Mouse (Mus musculus) kidney, adult 18-20 months (tissue): ENCODE measurements around the gene Ms4a13.
"Not testable (repeated sequence)": the region's sequence is repeated elsewhere in the genome, so short reads cannot be mapped to it uniquely, and the experiment has no call there.

ENCODE experiments used
- DNase-seq: peaks from one replicate; pipeline ENCODE4 v3.0.0; 2021

Gene Ms4a13

GRCm38 (mm10) chr19:11196546-11196945, at the start of gene Ms4a13:
Ms4a13 (minus strand) TSS chr19:11196737.
- no peak for DNase-seq

DNA sequence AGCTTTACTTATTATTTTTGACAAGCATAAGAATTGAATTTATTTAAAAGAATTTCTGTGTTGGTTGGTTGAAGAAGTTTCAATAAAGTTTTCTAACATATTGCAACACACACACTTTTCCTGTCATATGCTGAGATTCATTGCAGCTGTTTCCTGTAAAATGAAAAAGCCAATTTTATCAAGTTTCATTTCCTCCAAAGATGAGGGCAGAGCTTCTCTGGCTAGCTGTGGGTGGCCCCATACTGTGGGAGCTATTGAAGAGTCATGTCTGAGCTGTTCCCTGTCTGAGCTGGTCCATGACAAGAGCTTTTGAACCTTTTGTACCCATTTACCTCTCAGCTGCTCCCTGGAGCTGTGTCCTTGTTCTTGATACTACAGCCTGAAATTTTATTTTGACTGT, 47.7 kb upstream of the Ms4a13 start:
- no peak for DNase-seq

DNA sequence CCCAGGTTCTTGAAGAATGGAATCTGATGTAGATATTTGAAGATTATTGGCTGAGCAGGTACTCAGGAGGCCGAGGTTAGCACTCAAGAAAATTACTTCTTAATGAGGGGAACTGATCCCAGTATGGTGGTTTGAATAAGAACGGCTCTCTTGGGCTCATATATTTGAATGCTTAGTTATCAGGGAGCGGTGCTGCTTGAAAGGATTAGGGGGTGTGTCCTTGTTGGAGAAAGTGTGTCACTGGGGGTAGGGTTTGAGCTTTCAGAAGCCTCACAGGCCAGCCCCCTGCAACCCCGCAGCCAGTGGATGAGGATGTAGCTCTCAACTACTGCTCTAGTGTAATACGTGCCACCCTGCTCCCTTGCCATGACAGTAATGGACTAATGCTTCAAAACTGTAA, 46.0 kb upstream of the Ms4a13 start:
- DNase-seq, result no peak

GRCm38 (mm10) chr19:11235820-11236219, 39.3 kb upstream of the Ms4a13 start:
- no peak for DNase-seq

DNA sequence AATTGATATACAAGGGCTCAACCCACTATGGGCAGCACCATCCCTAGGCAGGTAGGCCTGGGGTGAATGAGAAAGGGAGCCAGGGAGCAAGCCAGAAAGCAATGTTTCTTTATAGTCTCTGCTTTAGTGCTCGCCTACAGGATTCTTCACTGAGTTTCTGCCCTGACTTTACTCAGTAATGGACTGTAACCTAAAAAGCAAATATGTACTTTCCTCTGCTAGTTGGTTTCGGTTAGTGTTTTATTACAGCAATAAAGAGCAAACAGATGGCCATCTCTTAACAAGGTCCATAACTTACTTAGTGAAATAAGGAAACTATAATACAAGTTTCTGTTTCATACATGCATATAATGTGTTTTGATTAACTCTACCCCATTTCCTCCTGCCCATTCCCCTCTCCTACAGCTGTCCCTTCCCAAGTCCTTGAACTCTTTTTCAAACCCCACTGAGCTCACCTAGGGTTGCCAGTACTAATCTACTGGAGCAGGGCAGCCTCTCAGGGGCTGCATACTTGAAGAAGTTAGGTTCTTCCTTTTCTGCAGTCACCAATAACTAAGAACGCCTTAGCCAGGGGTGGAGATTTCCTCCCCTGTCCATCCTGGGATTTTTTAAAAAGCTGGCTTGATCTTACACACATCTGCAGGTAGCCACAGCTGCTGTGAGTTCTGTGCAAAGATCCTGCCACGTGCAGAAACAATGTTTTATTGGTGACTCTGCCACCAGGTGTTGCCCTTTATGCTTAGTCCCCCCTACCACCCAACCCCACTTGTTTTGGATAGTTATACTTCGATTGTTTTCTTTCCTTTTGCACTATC, 38.6 kb upstream of the Ms4a13 start:
- DNase-seq, result no peak

DNA sequence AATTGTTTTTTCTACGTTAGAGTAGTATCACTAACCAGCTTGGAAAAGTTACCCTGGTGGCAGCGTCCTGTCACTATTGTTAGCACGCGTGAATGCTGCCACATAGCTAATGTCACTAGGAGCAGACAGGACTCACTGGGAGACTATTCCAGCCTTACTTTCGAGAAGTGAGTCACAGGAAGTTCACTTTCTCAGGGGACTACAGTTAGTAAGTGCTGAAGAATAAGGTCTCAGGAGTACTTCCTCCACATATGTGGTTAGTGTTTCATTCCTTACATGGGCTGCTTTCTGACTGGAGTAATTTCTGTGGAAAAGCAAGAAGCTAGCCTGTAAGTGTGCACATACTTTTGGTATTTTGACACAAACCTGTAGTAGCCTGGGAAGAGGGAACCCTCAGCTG, 37.7 kb upstream of the Ms4a13 start:
- no peak for DNase-seq

DNA sequence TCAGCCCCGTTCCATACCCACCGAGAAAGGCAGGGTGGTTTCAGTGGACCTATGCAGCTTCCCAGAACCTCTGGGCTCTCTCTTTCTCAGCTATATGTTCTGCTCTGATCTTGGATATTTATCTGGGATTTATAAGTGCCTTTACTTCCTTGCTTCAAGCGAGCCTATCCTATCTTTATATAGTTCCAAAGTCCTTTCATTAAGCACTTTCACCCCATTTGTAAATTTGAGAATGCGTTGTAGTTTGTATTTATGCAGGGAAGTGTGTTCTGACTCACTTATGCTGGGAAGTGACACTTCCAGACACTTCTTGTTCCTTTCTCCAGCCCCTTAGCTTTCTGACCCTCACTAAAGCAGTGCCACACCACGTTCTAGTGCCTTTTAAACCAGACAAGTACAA, 35.8 kb upstream of the Ms4a13 start, which contains the start of gene Ms4a12:
Gene Ms4a12, minus strand, starts transcription at position 101 of the 400 bp plus-strand sequence.
- DNase-seq, result no peak

GRCm38 (mm10) chr19:11192552-11192951, 4.0 kb downstream of the Ms4a13 start:
- DNase-seq, result no peak

DNA sequence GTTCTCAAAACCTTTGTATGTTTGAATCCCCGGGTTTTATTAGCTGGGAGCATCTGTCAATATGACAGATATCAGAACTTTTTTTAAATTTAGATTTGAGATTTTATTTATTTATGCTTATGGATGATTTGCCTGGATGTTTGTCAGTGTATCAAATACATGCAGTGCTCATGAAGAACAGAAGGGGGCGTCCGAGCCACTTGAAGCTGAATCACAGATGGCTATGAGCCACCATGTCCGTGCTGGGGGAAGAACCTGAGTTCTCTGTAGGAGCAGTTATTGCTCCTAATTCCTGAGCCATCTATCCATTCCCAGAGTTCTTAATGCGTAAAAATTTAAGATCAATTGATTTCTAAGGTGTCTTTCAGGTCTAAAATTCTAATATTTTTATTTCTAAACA, 12.4 kb downstream of the Ms4a13 start:
- DNase-seq, result no peak

GRCm38 (mm10) chr19:11177464-11177863, 19.1 kb downstream of the Ms4a13 start:
- DNase-seq, result no peak

DNA sequence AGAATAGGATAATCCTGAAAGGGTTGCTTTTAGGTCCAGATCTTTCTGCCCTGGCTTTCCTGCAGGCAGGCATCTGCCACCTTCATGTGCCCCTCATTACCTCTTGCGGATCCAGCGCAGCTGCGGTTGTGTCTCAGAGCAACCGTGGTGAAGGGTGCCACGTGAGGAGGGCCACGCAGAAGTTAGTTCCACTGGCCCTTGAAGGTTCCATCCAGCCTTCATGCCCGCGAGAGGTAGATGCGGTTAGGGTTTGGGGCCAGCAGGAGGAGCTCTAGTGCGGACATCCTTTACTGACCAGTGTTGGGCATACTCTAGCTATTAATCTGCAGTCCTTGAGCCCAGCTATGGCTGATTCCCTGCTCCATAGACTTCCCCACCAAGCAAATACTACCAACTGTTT, 31.4 kb downstream of the Ms4a13 start, which contains the start of gene 1700025F22Rik:
Gene 1700025F22Rik, minus strand, starts transcription at position 149 of the 400 bp plus-strand sequence.
- peak; percentile 14 for DNase-seq

GRCm38 (mm10) chr19:11157890-11158289, 38.6 kb downstream of the Ms4a13 start:
- DNase-seq, result not testable (repeated sequence)

DNA sequence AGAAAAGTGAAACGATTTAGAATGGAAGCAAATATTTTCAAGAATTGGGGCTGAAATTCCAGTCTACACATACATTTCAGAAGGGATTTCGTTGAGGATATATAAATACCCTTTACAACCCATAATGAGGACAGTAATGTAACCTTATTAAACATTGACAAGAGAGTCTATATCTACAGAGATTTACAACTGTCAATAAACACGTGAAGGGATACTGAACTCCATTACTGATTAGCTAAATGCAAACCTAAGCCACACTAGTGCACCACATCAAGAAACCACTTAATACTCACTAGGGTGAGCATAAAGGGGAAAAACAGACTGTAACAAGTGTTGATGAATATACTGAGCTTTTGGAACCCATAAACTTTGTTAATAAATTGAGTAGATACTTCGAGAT, 61.2 kb downstream of the Ms4a13 start:
- no peak for DNase-seq

- no peak for DNase-seq
Measured at GRCm38 (mm10) chr19:11134852-11135251, 61.7 kb downstream of the Ms4a13 start.

- DNase-seq, result not testable (repeated sequence)
Measured at GRCm38 (mm10) chr19:11130776-11131175, 65.8 kb downstream of the Ms4a13 start, which contains the start of gene 1700017D01Rik. 1700017D01Rik (minus strand) TSS chr19:11130876.

GRCm38 (mm10) chr19:11129702-11130101, 66.8 kb downstream of the Ms4a13 start:
- no peak for DNase-seq

- DNase-seq, result peak; percentile 13
Measured at GRCm38 (mm10) chr19:11121016-11121420, 75.5 kb downstream of the Ms4a13 start.
